Mouse (Mus musculus): ENCODE data around the gene Adam33. TPM values are rescaled to one million over a fixed set of nuclear protein-coding genes. Genes with fewer than 3 reads are reported as not detected.
A peak's percentile ranks its signal among the peaks of the same experiment; 100 is the strongest.
"Not testable (repeated sequence)": the region's sequence is repeated elsewhere in the genome, so short reads cannot be mapped to it uniquely, and the experiment has no call there.

Gene Adam33
- total RNA-seq (2022): 1 to 10 TPM; 1.1 to 1.9 (median 1.7) TPM

- DNase-seq (ENCODE audit: low spot score): no peak
These were observed at the start of gene Adam33 for GRCm38 (mm10) chr2:131063404-131063864. TSS of gene Adam33 (minus strand) at chr2:131063814.

GRCm38 (mm10) chr2:131105989-131106388, 42.4 kb upstream of the Adam33 start:
- no peak for DNase-seq (ENCODE audit: low spot score)

GRCm38 (mm10) chr2:131105061-131105460, 41.4 kb upstream of the Adam33 start:
- DNase-seq (ENCODE audit: low spot score): not testable (repeated sequence)

GRCm38 (mm10) chr2:131104021-131104420, 40.4 kb upstream of the Adam33 start:
- no peak for DNase-seq (ENCODE audit: low spot score)

GRCm38 (mm10) chr2:131101530-131101929, 37.9 kb upstream of the Adam33 start:
- DNase-seq (ENCODE audit: low spot score): no peak

GRCm38 (mm10) chr2:131097087-131097486, 33.5 kb upstream of the Adam33 start:
- DNase-seq (ENCODE audit: low spot score): no peak

GRCm38 (mm10) chr2:131096101-131096795, 32.6 kb upstream of the Adam33 start:
- DNase-seq (ENCODE audit: low spot score): peak; percentile 85

- peak; percentile 84 for DNase-seq (ENCODE audit: low spot score)
These were observed 31.2 kb upstream of the Adam33 start for GRCm38 (mm10) chr2:131094823-131095222.

- no peak for DNase-seq (ENCODE audit: low spot score)
These were observed 30.0 kb upstream of the Adam33 start for GRCm38 (mm10) chr2:131093577-131093976.

GRCm38 (mm10) chr2:131090852-131091251, 27.2 kb upstream of the Adam33 start:
- DNase-seq (ENCODE audit: low spot score): peak; percentile 58

GRCm38 (mm10) chr2:131089634-131090033, 26.0 kb upstream of the Adam33 start:
- DNase-seq (ENCODE audit: low spot score): no peak

- no peak for DNase-seq (ENCODE audit: low spot score)
These were observed 25.0 kb upstream of the Adam33 start for GRCm38 (mm10) chr2:131088581-131088980.

- no peak for DNase-seq (ENCODE audit: low spot score)
These were observed 23.2 kb upstream of the Adam33 start, which contains the start of gene Siglec1 for GRCm38 (mm10) chr2:131086667-131087390. TSS of gene Siglec1 (minus strand) at chr2:131086765.

GRCm38 (mm10) chr2:131084206-131084605, 20.6 kb upstream of the Adam33 start:
- no peak for DNase-seq (ENCODE audit: low spot score)

GRCm38 (mm10) chr2:131080507-131080906, 16.9 kb upstream of the Adam33 start:
- DNase-seq (ENCODE audit: low spot score): no peak

GRCm38 (mm10) chr2:131072536-131072935, 8.9 kb upstream of the Adam33 start:
- no peak for DNase-seq (ENCODE audit: low spot score)

GRCm38 (mm10) chr2:131067481-131067880, 3.9 kb upstream of the Adam33 start:
- no peak for DNase-seq (ENCODE audit: low spot score)

- DNase-seq (ENCODE audit: low spot score): no peak
These were observed 2.7 kb upstream of the Adam33 start for GRCm38 (mm10) chr2:131066342-131066741.

- DNase-seq (ENCODE audit: low spot score): no peak
These were observed 2.0 kb downstream of the Adam33 start for GRCm38 (mm10) chr2:131061607-131062006.

GRCm38 (mm10) chr2:131060784-131061183, 2.8 kb downstream of the Adam33 start:
- no peak for DNase-seq (ENCODE audit: low spot score)

- DNase-seq (ENCODE audit: low spot score): peak; percentile 39
These were observed 3.7 kb downstream of the Adam33 start for GRCm38 (mm10) chr2:131059781-131060540.

GRCm38 (mm10) chr2:131059377-131059776, 4.2 kb downstream of the Adam33 start:
- peak; percentile 81 for DNase-seq (ENCODE audit: low spot score)
